Mouse (Mus musculus) megakaryocyte, adult 5-6 weeks (primary cell): ENCODE measurements around the gene Gucd1. TPM values are rescaled to one million over a fixed set of nuclear protein-coding genes. Genes with fewer than 3 reads are reported as not detected.
"Not testable (repeated sequence)": the region's sequence is repeated elsewhere in the genome, so short reads cannot be mapped to it uniquely, and the experiment has no call there.

Experiments used
- ATAC-seq: 2 replicates; pipeline ENCODE4 v1.8.0; 2016; ENCODE audit warnings: mild to moderate bottlenecking, inconsistent platforms; ENCODE audit not compliant: poor library complexity, severe bottlenecking
- total RNA-seq, 2 experiments: library from RNA; stranded (forward) in 1 of 2; stranded (reverse) in 1 of 2; fragments of 153-499, 151-499 nt in 1 of 2; fragments of 221-1000, 200-1000 nt in 1 of 2; gene quantifications; 2 replicates each; pipeline versions ENCODE4 v1.2.3 to v1.2.4; 2015 to 2017

Gucd1 gene
- total RNA-seq (2015) (22.1 and 22.2 TPM in 2 replicates), total RNA-seq (2017) (33.4 and 38.1 TPM in 2 replicates)

GRCm38 (mm10) chr10:75517758-75518143 lies at the start of gene Gucd1:
Gene Gucd1 (minus strand): TSS chr10:75517972.
- peak; percentile 80 for ATAC-seq

DNA sequence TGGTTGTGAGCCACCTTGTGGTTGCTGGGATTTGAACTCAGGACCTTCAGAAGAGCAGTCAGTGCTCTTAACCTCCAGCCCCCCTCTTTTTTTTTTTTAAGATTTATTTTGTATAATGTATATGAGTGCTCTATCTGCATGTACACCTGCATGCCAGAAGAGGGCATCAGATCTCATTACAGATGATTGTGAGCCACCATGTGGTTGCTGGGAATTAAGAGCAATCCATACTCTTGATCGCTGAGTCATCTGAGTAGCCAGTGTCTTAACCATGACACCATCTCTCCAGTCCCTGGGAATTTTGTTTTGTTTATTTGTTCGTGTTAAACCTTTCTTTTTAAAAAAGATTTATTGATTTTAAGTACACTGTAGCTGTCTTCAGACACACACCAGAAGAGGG lies 49.0 kb upstream of the Gucd1 start:
- ATAC-seq, result not testable (repeated sequence)

DNA sequence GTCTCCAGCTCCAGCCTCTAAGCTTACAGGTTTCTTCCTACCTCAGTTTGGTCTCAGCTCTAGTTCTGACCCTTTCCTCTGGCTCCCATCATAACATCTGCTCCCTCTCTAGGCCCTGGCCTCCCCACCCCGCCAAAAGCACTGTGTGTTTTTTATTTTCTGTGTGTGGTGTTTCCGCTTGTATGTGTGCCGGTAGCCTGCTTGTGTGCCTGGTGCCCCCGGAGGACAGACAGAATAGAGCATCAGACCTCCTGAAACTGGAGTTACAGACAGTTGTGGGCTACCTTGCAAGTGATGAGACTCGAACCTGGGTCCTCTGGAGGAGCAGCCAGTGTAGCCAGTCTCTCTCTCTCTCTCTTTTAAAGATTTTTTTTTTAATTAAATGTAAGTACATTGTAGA lies 48.5 kb upstream of the Gucd1 start:
- ATAC-seq, result no peak

GRCm38 (mm10) chr10:75565906-75566305 lies 48.1 kb upstream of the Gucd1 start:
- no peak for ATAC-seq

GRCm38 (mm10) chr10:75565436-75565835 lies 47.7 kb upstream of the Gucd1 start:
- ATAC-seq, result peak; percentile 82

DNA sequence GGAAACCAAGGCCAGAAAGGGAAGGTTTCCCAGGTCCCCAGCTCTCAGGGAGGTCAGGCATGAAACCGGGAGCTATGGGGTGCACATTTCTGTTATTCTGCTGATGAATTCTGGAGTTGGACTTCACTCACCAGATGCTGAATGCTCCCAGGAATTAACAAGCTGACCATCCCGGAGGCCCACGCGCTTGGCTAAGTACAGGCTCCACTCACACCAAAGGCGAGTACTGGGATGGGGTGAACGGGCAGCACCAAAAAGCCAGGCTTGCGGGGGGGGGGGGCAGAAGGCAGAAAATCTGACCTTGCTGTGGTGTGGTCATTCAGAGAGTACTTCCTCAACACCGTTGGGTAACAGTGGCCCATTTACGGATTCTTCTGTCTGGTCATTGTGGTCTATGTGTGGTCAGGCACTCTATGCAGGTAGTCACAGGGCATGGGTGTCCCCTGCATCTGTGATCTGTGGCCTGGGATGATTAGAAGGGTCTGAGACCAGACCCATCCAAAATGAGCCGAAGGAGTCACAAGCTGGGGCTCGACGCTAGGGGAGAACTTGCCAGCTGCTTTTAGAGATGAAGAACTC lies 47.0 kb upstream of the Gucd1 start:
- ATAC-seq, result peak; percentile 81

DNA sequence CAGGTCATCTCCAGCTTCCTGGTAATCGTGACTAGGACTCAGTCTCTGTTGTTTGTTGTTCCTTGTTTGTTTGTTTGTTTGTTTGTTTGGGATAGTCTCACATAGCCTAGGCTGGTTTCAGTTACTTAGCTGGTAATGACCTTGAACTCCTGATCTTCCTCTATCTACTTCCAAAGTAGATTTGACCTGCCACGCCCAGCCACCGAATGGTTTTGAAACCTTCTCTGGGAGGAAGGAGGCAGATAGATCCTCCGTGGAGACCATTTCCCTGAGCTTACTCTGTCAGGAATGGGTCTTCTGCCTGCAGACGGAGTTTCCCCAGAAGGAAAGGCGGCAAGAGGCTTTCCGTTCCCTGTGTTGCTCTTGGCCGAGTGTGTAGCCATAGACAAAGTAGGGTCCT lies 44.8 kb upstream of the Gucd1 start:
- ATAC-seq, result no peak

DNA sequence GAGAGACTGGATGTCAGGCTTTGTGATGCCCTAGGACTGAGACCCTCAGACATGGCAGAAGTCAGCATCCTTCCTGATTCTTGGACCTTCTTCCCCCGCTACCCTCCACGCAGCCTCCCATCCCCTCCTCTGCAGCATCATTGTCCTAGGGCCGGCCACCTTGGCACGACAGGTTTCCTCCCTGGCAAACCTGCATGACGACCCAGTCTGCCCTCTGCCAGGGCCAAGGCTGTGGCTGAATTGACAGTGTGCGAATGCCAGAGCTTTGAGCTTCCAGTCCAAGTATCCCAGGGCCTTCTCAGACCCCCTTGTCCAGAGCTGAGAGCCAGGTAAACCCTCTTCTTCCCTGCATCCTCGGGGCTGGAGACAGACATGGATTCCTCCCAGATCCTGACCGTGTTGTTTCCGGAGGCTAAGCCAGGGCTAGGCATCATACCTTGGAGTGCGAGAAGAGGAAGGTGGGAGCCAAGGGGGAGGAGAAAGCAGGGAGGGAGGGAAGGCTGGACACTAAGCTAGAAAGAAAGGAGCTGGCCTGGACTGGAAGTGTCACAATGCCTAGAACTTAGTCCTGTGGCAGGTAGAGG lies 43.4 kb upstream of the Gucd1 start, which contains the start of gene Ggt1:
Ggt1 (plus strand) TSS at position 534 of the 584 bp plus-strand sequence.
- no peak for ATAC-seq

DNA sequence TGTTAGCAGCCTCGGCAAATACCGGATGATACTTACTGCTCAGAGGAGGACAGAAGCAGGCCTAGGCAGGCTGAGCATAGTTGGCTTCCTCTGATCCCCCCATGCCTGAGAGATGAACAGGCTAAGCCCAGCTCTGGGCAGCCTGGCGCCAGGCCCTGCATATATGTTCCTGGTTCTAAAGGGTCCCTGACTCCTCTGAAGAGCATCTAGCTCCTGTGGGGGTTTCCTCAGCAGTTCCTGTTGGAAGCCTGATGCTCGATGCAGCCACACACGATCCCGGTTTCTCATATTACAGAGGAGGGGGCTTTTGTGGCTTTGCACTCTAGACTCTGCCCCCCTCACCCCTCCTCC lies 42.8 kb upstream of the Gucd1 start:
- ATAC-seq, result no peak

GRCm38 (mm10) chr10:75559676-75560548 lies 42.1 kb upstream of the Gucd1 start, which contains the start of gene Lrrc75b:
Gene Lrrc75b (minus strand): TSS chr10:75560330.
- peak; percentile 20 for ATAC-seq

DNA sequence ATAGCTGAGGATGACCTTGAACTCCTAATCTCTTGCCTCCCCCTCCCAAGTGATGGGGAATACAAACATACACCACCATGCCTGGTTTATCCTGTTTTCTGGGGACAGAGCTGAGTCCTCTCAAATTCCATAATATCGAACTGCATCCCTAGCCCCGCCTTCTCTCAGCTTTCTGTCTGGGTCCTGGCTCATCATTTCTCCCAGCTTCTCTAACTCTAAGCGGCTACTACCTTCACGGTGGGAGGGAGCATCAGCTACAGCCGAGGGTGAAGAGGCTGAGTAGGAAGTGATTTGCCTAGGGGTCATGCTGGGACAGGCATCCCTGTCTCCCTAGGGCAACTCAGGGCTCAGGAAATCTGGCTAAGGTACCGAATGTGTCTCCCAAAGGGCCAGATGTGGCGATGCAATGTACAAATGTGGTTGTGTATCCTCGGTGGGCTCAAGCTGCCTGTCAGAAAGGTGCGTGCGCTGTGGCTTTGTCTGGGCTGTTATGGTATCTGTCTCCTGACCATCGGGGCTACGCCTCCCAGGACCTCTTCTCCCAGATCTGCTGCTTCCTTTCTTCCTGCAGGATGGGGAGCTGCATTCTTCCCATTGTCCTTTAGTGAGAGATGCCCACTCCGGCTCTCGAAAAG lies 41.4 kb upstream of the Gucd1 start:
- no peak for ATAC-seq

GRCm38 (mm10) chr10:75558515-75558914 lies 40.7 kb upstream of the Gucd1 start:
- no peak for ATAC-seq

GRCm38 (mm10) chr10:75556026-75556425 lies 38.3 kb upstream of the Gucd1 start:
- ATAC-seq, result no peak

GRCm38 (mm10) chr10:75555557-75555956 lies 37.8 kb upstream of the Gucd1 start:
- no peak for ATAC-seq

- peak; percentile 55 for ATAC-seq
These were observed 36.3 kb upstream of the Gucd1 start for GRCm38 (mm10) chr10:75554090-75554489.

- no peak for ATAC-seq
These were observed 35.1 kb upstream of the Gucd1 start for GRCm38 (mm10) chr10:75552701-75553450.

- no peak for ATAC-seq
These were observed 34.3 kb upstream of the Gucd1 start for GRCm38 (mm10) chr10:75552106-75552505.

GRCm38 (mm10) chr10:75551175-75551574 lies 33.4 kb upstream of the Gucd1 start:
- ATAC-seq, result peak; percentile 90

GRCm38 (mm10) chr10:75549886-75550285 lies 32.1 kb upstream of the Gucd1 start:
- ATAC-seq, result no peak

DNA sequence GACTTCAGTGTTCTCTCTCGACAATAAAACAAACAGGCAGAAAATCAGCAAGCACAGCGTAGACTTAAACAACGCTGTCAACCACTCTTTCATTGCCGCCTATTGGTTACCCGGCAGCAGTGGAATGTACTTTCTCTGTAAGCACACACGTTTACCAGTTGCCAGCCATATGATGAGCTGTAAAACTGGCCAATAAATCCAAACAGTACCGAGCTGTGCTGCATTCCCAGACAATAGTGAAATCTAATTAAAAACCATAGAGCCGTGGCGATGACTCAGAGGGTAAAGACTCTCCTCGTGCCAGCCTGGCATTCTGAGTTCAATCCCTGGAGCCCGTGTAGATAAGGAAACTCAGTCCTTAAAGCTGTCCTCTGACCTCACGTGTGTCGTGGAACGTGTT lies 30.7 kb upstream of the Gucd1 start:
- ATAC-seq, result no peak

GRCm38 (mm10) chr10:75547901-75548300 lies 30.1 kb upstream of the Gucd1 start:
- no peak for ATAC-seq
